Mouse (Mus musculus) kidney, adult 9 months (tissue): ENCODE measurements around the gene Mta3.
"Not testable (repeated sequence)": the region's sequence is repeated elsewhere in the genome, so short reads cannot be mapped to it uniquely, and the experiment has no call there.

Source experiments
- DNase-seq: peaks from one replicate; pipeline ENCODE4 v3.0.0; 2022

Mta3 gene

GRCm38 (mm10) chr17:83709517-83709916 is 3.6 kb downstream of the Mta3 start:
- not testable (repeated sequence) for DNase-seq

GRCm38 (mm10) chr17:83710639-83711038 is 4.7 kb downstream of the Mta3 start:
- no peak for DNase-seq

DNA sequence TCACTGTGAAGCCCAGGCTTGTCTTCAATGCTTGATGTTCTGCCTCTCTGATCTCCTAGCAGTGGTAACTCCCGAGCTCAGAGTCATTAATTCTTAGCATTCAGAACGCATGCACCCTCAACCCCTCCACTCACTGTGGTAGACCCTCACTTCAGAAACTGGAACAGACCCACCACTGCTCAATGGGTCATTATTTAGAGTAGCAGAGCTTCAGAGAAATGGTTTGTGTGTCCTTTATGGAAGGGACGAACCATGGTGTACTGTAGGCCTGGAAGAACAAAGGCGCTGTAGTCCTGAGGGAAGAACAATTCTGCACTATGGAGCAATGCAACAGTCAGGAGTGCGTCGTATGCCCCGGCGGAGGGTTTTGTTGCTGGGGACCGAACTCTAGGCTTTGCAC is 6.4 kb downstream of the Mta3 start:
- no peak for DNase-seq

DNA sequence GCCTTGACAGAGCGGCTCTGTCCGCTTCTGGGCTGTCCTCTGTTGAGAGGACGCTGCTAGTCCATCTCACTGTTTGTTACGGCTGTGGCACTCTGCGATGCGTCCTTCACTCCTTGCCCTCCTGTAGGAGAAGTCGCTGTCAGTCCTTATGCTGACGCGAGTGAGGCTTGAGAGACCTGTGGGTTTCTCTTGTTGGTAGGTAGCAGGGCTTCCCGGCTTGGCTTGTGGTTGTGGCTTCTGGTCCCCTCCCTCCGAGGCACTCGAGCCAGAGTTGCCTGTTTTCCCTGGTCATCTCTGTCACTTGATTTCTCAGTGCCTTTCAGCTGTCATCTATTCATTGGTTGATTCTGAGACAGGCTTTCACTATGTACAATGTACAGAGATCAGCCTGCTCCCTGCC is 14.5 kb downstream of the Mta3 start:
- DNase-seq = no peak

- no peak for DNase-seq
Measured at GRCm38 (mm10) chr17:83721157-83721556, 15.2 kb downstream of the Mta3 start.

- DNase-seq = no peak
Measured at GRCm38 (mm10) chr17:83723064-83723463, 17.1 kb downstream of the Mta3 start.

DNA sequence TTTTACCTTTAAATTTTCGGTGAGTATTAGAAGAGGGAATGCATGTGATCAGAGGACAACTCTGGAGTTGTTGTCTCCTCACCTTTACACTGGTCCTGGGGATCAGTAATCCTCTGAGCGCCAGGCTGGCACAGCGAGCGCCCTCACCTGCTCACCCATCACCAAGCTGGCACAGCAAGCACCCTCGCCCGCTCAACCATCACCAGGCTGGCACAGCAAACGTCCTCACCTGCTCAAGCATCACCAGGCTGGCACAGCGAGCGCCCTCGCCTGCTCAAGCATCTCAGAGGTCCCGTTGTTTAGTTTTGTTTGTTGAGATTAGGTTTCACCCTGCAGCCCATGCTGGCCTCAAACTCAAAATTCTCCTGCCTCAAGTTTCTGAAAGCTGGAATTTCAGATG is 20.5 kb downstream of the Mta3 start:
- DNase-seq = peak; percentile 29

DNA sequence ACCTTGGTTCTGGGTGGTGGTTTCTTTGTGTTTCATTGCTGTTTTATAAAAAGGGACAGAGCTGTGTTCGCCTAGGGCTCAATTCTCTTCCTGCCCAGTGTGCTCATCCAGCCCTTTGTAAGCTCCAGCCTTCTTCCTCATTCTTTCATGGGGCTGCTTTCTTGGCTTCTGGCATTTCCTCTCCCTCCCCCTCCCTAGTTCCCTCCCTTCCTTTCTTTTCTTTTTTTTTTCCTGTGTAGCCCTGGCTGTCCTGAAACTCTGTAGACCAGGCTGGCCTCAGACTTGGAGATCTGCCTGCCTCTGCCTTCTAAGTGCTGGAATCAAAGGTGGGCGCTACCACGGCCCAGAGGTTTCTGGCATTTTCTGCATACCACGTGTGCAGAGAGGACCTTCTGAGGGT is 21.7 kb downstream of the Mta3 start:
- DNase-seq = no peak

GRCm38 (mm10) chr17:83729029-83729428 is 23.1 kb downstream of the Mta3 start:
- DNase-seq = no peak

DNA sequence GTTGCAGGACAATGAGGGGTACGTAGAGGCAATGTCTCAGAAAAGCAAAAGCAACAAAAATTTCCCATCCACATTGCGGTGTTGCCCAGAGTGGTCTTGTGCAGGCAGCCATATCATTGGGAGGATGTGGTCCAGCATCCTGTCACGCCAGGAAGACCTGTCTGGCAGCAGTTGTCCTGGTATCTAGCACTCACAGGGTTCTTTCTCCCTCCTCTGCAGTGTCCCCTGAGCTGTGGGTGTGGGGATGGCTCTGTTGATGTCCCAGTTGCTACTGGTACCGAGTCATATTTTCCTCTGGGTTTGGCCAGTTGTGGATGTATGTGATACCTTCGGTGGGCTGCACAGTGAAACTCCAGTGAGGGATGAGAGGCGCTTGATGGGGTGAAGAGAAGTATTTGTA is 24.2 kb downstream of the Mta3 start:
- DNase-seq = no peak

DNA sequence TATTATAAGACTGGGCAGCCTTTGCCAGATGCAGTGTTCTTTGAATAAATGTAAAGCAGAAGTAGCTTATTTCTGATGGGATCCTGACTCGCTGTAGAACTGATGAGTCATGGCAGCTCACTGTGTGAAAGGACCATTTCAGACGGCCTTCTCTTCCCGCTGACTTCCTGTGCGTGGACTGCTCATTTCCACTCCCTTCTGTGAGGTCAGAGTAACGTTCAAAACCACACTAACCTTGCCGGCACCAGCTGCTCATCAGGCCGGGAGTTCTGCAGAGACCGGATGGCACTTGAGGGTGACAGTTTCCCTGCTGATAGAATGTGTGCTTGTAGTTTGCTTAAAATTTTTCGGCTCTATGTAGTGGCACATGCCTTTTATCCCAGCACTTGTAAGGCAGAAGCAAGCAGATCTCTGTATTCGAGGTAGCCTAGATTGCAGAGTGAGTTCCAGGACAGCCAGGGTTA is 26.2 kb downstream of the Mta3 start:
- DNase-seq = peak; percentile 56

DNA sequence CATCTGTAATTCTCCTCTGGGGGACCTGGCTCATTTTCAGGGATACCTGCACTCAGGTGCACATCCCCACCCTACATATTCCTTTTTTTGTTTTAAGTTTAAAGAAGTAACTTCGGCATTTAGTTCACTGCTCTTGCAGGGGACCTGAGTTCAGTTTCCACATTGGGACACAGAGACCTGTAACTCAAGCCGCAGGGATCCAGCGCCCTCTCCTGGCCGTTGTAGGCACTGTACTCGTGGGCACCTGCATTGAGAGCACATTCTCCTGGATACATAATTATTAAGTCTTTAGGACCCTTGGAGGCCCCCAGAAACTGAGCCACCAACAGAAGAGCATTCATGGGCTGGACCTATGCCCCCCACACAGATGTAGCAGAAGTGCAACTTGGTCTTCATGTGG is 26.8 kb downstream of the Mta3 start:
- peak; percentile 75 for DNase-seq

- no peak for DNase-seq
Measured at GRCm38 (mm10) chr17:83736701-83737100, 30.7 kb downstream of the Mta3 start.

- no peak for DNase-seq
Measured at GRCm38 (mm10) chr17:83737775-83738174, 31.8 kb downstream of the Mta3 start.

DNA sequence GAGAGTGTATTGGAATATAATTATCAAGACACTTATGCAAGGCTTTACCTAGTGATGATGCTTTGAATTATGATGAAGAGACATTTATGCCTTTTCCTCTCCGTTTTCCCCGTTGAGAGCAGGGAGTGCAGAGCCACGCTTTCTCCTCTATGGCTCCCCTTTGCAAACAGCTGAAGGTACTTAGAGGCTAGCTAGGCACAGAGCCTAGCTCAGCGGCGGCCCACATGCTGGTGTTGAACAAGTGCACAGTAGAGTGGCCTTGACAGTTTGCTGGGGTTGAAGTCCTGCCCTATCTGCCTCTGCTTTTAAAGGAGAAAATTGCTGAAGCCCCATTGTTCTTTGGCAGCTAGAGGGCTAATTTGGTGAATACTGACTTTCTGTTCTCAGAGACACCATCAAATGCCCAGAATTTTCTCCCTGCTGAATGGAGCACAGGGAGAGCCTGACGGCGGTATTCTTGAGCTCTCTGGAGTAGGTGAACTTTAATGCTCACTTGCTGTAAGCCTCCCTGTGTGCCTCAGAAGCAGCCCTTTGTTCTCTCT is 34.2 kb downstream of the Mta3 start:
- DNase-seq = no peak

DNA sequence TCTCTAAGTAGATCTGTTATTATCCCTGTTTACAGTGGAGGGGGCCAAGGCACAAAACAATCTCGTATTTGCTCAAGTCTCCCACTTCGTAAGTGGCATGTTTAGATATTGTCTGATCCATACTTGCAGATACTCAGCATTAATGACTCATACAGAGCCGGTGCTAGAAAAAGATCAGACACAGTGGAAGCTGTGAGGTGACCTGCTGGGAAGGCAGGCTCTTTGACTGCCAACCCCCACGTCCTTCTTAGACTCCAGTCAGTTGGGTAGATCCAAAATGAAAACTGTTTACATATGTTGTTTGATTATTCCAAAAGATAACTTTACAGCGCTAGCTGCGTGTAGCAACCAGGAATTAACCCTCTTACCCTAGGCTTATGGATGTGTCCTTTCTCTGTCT is 35.3 kb downstream of the Mta3 start:
- no peak for DNase-seq

DNA sequence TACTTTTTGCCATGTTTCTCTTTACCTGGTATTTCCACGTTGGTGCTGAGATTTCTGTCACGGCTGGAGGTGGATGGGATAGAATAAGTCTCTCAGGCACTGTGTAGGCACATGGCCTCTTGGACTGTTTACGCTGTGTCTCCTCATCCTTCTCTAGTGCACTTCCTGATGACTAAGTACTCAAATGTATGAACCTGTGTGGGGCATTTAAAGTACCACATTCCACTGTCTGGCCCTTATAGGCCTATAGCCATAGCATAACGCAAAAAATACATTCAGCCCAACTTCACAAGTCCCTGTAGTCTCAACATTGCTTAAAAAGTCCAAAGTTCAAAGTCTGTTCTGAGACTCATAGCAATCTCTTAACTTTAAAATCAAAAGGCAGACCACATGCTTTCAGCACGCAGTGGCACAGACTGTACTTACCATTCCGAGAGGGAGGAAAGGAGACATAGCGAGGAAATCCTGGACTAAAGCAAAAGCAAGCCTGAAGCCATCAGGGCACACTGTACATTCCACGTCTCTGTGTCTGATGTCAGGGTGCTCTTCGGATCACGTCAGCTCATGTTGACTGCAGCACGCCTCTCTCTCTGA is 38.4 kb downstream of the Mta3 start:
- no peak for DNase-seq

GRCm38 (mm10) chr17:83747405-83748160 is 41.6 kb downstream of the Mta3 start:
- no peak for DNase-seq

GRCm38 (mm10) chr17:83750216-83750950 is 44.4 kb downstream of the Mta3 start:
- no peak for DNase-seq

- no peak for DNase-seq
Measured at GRCm38 (mm10) chr17:83753112-83753899, 47.3 kb downstream of the Mta3 start.

DNA sequence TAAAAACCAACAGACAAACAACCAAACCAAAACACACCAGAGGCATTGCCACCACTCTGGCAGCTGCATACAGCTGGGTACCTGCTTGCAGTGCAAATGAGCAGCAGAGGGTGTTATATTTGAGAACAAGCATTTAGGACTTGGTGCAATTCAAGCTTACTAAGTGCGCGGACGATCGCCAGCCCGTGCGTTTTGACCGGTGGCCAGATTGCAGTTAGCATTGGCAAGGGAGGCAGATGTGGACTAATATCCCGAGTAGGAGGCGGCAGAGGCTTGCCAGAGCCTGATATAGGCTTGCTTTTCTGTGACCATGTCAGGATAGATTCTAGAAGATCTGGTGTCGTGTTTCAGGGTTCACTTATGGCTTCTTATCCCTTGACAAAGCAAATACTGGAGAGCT is 52.1 kb downstream of the Mta3 start:
- DNase-seq = no peak

GRCm38 (mm10) chr17:83759547-83759946 is 53.6 kb downstream of the Mta3 start:
- no peak for DNase-seq

GRCm38 (mm10) chr17:83764538-83764937 is 58.6 kb downstream of the Mta3 start:
- no peak for DNase-seq
